Mouse (Mus musculus) kidney, adult 2 months (tissue): ENCODE measurements around the gene B230219D22Rik.

ENCODE experiments used
- CTCF ChIP-seq: fragments of 200-500 bp; conservative IDR thresholded peaks from 2 replicates; pipeline ENCODE4 v1.5.1; 2011; ENCODE audit warnings: low read depth, mild to moderate bottlenecking, control low read depth, low read length, moderate library complexity, mixed read lengths; ENCODE audit not compliant: insufficient read depth, insufficient read length
- POLR2A ChIP-seq: fragments of 200-500 bp; IDR thresholded peaks from one replicate; pipeline ENCODE4 v1.6.1; 2011; ENCODE audit warnings: low read depth, low read length, control low read depth

DNA sequence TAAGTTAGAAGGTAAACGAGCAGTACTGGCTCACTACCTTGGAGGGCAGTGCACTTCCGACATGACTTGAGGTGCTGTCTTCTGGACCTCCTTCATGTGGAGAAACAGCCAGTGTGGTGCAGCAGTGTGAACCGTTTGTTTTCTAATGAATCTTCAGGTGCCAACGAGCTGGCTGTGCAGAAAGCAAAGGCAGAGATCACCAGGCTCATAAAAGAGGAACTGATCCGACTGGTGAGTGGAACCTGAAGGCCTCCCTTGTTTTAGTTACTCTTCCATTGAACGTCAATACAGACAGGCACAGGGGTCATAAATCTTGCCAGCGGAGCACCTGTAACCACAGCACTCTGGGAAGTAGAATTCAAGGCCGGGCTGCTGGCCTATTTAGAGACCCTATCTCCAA lies 15.6 kb upstream of the B230219D22Rik start:
- TF ChIP-seq POLR2A (no peak), CTCF (no peak)
